22 mouse cellular contexts compared by ENCODE assay signal in genomic region chr12:106321511-106321910, GRCm38 (mm10).
"Had no signal": no experiment of that assay in that cellular context is flagged by ENCODE, and none has a peak within 500 bp of the region (broad histone marks: within the 10 kb centered on the region; RNA-seq: fewer than 3 reads in every experiment).

No protein-coding gene starts in this region.

- H3K9ac ChIP-seq: limb, embryonic 12.5 days; limb, embryonic 15.5 days; liver, embryonic 14.5 days; liver, postnatal 0 days; lung, embryonic 14.5 days; midbrain, embryonic 13.5 days; neural tube, embryonic 13.5 days; stomach, embryonic 15.5 days had no signal

- H3K4me2 ChIP-seq: limb, embryonic 12.5 days; limb, embryonic 15.5 days; liver, embryonic 11.5 days; lung, embryonic 14.5 days; midbrain, embryonic 13.5 days; neural tube, embryonic 13.5 days; stomach, embryonic 15.5 days had no signal

- ATAC-seq: liver, postnatal 0 days; lung, postnatal 0 days; midbrain, embryonic 13.5 days had no signal

- H3K27me3 ChIP-seq: limb, embryonic 12.5 days; stomach, embryonic 15.5 days had no signal

- DNase-seq: kidney, adult 2 months; kidney, postnatal 25 days; layer of hippocampus, adult 9-11 months; liver, postnatal 0 days; lung, embryonic 14.5 days; retina, postnatal 1 day; right cerebral cortex, postnatal 25 days; spleen, adult 18-20 months; thymus, postnatal 25 days had no signal

- H3K27ac ChIP-seq: kidney, postnatal 0 days; layer of hippocampus, adult 2 months; left cerebral cortex, adult 2 months; limb, embryonic 12.5 days; limb, embryonic 15.5 days; liver, embryonic 14.5 days; macrophage; midbrain, embryonic 13.5 days; neural tube, embryonic 13.5 days; stomach, embryonic 15.5 days had no signal

- H3K36me3 ChIP-seq: limb, embryonic 12.5 days; limb, embryonic 15.5 days; midbrain, embryonic 13.5 days; neural tube, embryonic 13.5 days; stomach, embryonic 15.5 days had no signal

- H3K9me3 ChIP-seq: limb, embryonic 12.5 days; limb, embryonic 15.5 days; midbrain, embryonic 13.5 days; neural tube, embryonic 13.5 days; stomach, embryonic 15.5 days had no signal

- H3K4me3 ChIP-seq: layer of hippocampus, adult 2 months; left cerebral cortex, adult 2 months; limb, embryonic 12.5 days; limb, embryonic 15.5 days; midbrain, embryonic 13.5 days; myocyte; neural tube, embryonic 13.5 days; stomach, embryonic 15.5 days had no signal

- H3K4me1 ChIP-seq: limb, embryonic 12.5 days; limb, embryonic 15.5 days; midbrain, embryonic 13.5 days; neural tube, embryonic 13.5 days; stomach, embryonic 15.5 days had no signal
